Mouse (Mus musculus): ENCODE measurements around the gene Trh. TPM values are rescaled to one million over a fixed set of nuclear protein-coding genes. Genes with fewer than 3 reads are reported as not detected.

Trh gene
- polyA plus RNA-seq, 1 experiment from 2014 or later = 11.1 TPM

DNA sequence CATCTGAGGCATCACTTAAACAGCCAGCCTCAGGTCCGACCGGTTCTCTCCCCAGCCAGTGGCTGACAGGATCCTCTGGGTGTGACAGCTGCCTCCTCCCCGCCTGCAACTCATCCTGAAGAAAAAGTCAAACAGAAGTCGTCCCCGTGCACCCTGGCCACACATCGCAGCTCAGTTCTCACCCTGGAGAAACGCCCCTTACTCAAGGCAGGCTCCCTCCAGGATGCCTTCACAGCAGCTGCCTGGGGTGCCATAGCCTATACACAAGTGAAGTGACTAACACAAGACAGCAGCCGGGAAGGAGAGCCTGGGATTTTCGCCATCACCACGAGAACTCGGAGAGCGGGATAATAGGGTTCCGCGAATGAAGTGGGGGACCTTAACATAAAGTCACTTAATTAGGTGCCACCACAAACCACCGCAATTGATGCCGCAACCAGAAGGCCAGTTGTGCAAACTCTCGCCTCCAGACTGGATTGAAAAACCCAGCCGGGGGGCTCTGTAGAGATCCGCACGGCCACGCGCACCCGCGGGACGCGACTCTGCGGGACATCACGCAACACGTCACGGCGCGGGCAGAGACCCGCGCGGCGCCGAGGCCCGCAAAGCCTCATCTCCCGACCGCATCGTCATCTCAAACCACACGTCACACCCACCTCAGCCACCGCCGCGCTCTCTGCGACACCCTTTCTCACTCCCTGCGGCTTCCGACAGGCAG lies 30.2 kb downstream of the Trh start:
- Histone ChIP-seq H3K9ac (ENCODE audit: low read length) (peak overlapping the region; percentile 85), H3K4me2 (peak overlapping the region; percentile 96), H3K27ac (ENCODE audit: low read depth, low read length) (peak overlapping the region; percentile 65), H3K9me3 (ENCODE audit: control insufficient read depth, low read length) (no peaks in the 10 kb centered on the region), H3K36me3 (ENCODE audit: control insufficient read depth, insufficient read depth, low read length) (0 out of 2 replicates have a peak, but pooled peaks cover 2% of the 10 kb centered on the region), H3K4me3 (ENCODE audit: low read depth, low read length) (peak overlapping the region; percentile 88), H3K27me3 (ENCODE audit: control insufficient read depth, insufficient read depth, low read length) (no peaks in the 10 kb centered on the region), H3K4me1 (ENCODE audit: control insufficient read depth, insufficient read depth, low read length) (peaks cover 11% of the 10 kb centered on the region)
- peak; percentile 84 for DNase-seq (ENCODE audit: low spot score, missing footprints)
- under 1% methylated on average over 48 of the region's 48 CpGs for WGBS
- peak; percentile 79 for ATAC-seq (ENCODE audit: low FRiP score)

DNA sequence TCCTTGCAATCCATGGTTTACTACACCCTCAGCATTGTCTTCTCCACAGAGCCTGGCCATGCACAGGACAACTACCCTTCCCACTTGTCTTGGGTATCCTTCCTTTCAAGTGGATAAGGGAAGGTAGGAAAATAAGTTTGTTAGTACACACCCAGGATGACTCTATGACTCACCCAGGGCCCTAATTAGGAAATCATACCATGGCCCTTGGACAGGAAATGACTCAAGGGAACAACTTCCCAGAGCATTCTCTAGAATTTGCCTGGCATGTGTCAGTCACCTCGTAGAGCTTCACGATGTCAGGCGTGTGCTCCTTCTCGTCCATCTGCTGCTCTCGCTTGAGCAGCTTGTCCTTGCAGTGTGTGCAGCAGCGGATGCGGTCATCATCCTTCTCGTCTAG lies 45.0 kb downstream of the Trh start:
- Histone ChIP-seq H3K4me2 (no peak overlapping the region), H3K4me1 (ENCODE audit: control insufficient read depth, insufficient read depth, low read length) (no peaks in the 10 kb centered on the region), H3K36me3 (ENCODE audit: control insufficient read depth, insufficient read depth, low read length) (peaks cover 12% of the 10 kb centered on the region; the same call in 1 of the 2 replicates), H3K27me3 (ENCODE audit: control insufficient read depth, insufficient read depth, low read length) (no peaks in the 10 kb centered on the region), H3K9me3 (ENCODE audit: control insufficient read depth, low read length) (no peaks in the 10 kb centered on the region), H3K27ac (ENCODE audit: low read depth, low read length) (no peak overlapping the region), H3K9ac (ENCODE audit: low read length) (no peak overlapping the region), H3K4me3 (ENCODE audit: low read depth, low read length) (no peak overlapping the region)
- DNase-seq (ENCODE audit: low spot score, missing footprints) (no peak), ATAC-seq (ENCODE audit: low FRiP score) (no peak)
- 93% methylated on average over 8 of the region's 8 CpGs for WGBS

Other genes with a start within 250 kb of the Trh start
- 20.0 and 20.4 TPM in 2 replicates for gene Nr2c2, start 153.3 kb downstream of the Trh start, polyA plus RNA-seq (2014; fragmentation: Nextera tagmentation; extraction: Ambion mirVana)
- gene Mrps25, start 60.6 kb downstream of the Trh start, polyA plus RNA-seq (2014; fragmentation: Nextera tagmentation; extraction: Ambion mirVana) = 79.2 and 86.8 TPM in 2 replicates
- 15.8 and 17.3 TPM in 2 replicates for gene Rbsn, start 29.7 kb downstream of the Trh start, polyA plus RNA-seq (2014; fragmentation: Nextera tagmentation; extraction: Ambion mirVana)

Data from midbrain, embryonic 11.5 days (tissue).